Mouse (Mus musculus) thymus, postnatal 10 days (tissue): ENCODE data around the gene Slco2a1.

ENCODE experiments used
- DNase-seq, 2 experiments: peaks; one replicate each; pipeline ENCODE4 v3.0.0; 2021; ENCODE audit warnings: low spot score in 2 of 2

The Slco2a1 gene

DNA sequence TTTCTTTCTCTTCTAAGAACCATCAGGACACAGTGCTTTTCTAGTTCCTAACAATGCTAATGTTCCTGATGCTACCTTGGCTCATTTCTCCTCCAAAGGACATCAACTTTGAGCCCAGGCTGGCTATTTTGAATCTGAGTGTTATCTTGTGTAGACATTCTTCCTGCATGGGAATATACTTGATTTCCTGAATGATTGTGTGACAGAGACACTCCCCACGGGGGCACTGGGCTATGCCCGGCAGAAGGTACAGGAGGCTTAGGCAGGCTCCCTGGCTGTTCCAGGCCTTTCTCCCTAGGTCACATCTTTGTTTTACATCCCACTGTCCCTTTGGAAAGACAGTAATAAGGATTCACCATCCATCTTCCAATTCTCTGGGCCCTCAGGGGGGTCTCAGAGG, 49.8 kb downstream of the Slco2a1 start:
- no peak for DNase-seq

DNA sequence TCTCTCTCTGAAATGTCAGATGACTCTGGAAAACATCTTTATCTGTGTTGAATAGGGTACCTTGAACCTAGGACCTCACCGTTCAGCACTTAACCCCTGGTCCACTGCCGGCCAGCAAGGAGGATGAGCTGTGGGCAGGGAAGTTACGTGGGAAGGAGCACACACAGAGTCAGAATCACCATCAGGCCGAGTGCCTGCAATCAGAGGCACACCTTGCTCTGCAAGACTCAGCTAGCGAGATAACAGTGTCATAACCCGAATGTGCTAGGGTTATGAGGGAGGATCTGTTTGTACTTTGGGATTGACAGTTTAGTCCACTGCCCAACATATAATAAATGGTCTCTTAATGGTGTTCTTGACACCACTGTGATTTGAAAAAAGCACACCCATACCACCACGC, 50.2 kb downstream of the Slco2a1 start:
- no peak for DNase-seq

DNA sequence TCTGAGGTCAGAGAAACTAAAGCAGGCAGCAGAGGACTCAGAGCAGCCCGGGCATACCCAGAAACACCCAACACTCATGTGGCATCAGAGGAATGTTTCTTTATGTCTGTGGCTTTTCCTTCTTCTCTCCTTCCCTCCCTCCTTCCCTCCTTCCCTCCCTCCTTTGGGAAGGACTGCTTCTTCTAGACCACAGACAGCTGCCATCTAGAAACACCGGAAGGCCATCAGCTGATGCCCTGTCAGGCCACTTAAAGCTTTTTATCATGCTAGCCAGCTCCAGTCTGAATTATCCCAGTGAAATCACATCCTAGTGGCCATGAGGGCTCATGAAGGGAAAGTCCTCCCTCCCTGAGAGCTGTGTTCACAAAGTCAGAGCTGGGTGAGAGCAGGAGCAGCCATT, 52.1 kb downstream of the Slco2a1 start:
- no peak for DNase-seq

- no peak for DNase-seq
Observed at GRCm38 (mm10) chr9:103045406-103045805, 56.9 kb downstream of the Slco2a1 start.

- DNase-seq: no peak
Observed at GRCm38 (mm10) chr9:103049049-103049511, 60.6 kb downstream of the Slco2a1 start.

DNA sequence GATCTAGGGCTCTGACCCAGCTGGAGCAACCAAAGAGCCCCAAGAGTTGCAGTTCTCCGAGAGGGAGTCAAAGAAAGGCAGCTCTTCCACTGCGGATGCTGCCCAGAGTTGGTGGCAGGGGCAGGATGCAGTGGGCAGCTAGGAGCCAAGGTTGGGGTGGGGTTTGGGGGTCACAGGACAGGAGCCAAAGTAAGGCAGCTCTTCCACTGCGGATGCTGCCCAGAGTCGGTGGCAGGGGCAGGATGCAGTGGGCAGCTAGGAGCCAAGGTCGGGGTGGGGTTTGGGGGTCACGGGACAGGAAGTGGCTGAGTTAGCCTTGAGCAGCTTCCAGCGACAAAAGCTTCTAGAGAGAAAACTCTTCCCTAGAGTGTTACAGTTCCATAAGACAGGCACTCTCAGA, 65.3 kb downstream of the Slco2a1 start:
- DNase-seq: no peak

GRCm38 (mm10) chr9:103055061-103055460, 66.5 kb downstream of the Slco2a1 start:
- DNase-seq: no peak

GRCm38 (mm10) chr9:103056164-103056563, 67.7 kb downstream of the Slco2a1 start:
- no peak for DNase-seq

GRCm38 (mm10) chr9:103060551-103060950, 72.0 kb downstream of the Slco2a1 start:
- no peak for DNase-seq

DNA sequence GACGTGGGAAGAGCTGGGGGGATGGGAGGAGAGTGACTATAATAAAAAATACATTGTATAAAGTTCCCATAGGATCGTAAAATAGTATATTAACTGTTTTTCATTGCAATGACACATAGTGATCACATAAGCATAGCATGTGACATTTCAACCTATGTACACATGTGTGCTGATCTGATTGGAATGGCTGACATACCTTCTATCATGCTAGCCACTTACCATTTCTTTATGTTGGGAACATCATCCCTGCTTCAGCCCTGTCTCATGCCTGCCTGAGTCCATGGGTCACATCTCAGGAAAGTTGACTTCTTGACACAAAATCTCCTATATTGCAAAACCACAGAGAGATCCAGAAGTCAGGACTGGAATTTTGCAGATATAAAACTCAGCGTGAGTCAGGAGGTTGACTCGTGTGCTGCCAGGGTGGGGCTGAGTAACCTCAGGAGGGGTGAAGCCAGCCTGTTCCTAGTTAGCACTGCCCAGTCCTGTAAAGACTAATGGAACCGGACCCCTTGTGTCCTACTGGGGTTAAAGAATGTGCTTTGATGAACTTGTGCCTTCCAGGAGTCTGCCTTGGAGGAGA, 73.0 kb downstream of the Slco2a1 start:
- DNase-seq: no peak

- no peak for DNase-seq
Observed at GRCm38 (mm10) chr9:103063591-103063990, 75.1 kb downstream of the Slco2a1 start.

DNA sequence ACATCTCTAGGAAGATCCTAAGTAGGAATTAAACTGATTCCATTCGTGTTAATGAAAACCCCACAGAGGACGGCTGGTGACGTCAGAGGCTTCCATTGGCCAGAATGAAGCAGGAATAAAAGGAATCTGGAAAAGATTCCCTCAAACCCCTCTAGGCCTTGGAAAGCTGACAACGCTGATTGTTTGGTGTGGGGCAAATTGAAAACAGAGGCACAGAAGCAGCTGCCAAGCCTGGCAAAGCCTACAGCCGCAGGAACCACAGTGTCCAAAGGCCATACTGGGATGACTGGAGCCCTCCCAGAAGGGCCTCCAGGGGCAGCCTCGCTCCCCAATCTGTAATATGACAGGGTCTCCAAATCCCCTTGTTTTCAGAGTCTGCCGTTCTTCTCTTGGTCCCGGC, 78.3 kb downstream of the Slco2a1 start:
- DNase-seq: no peak

- DNase-seq: no peak
Observed at GRCm38 (mm10) chr9:103067651-103068050, 79.1 kb downstream of the Slco2a1 start.

DNA sequence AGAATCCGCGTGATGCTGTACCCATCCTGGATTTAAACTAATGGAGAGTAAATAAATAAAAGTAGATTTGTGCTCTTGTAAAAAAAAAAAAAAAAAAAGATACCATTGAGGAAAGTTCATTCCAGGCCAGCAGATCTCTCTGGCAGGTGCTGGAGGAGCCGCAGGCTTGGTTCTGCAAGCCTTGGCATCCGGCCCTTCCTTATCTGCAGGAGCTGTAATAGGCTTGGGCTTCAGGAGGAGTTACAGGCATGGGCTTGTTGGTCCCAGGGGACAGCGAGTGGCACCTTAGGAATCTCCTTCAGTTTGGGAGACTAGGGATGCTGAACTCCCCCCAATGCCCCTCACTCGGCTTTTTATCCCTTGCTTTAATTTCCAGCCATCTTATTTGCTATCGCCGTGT, 80.3 kb downstream of the Slco2a1 start:
- no peak for DNase-seq

DNA sequence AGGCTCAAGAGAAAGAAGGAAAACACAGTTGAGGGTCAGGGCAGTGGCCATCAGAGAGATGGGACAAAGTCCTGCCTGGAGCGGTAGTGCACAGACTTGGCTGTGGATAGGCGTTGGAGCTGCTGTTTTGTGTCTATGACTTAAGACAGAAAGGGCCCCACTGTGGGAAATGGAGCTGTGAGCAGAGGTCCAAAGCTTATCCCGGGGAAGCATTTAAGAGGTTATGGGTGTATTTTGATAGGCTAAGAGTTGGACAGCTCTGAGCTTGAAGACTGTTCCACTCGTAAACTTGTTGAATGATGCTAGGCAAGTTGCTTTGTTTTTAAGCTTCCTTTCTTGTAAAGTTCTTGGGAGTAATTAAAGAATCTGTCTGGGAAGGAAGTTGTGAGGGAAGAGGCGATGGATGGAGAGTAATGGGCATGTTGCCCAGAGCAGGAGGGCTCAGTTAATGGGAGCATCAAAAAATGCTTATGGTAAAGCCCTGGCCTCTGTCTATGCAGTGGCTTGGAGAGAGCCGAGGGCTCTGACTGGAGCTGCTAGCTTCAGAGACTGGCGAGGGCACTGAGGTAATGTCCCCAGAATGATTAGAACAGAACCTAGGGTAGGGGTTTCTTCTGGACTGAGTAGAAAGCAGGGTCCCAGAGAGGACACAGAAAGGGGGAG, 83.2 kb downstream of the Slco2a1 start:
- DNase-seq: no peak

GRCm38 (mm10) chr9:103072204-103072599, 83.7 kb downstream of the Slco2a1 start:
- no peak for DNase-seq

DNA sequence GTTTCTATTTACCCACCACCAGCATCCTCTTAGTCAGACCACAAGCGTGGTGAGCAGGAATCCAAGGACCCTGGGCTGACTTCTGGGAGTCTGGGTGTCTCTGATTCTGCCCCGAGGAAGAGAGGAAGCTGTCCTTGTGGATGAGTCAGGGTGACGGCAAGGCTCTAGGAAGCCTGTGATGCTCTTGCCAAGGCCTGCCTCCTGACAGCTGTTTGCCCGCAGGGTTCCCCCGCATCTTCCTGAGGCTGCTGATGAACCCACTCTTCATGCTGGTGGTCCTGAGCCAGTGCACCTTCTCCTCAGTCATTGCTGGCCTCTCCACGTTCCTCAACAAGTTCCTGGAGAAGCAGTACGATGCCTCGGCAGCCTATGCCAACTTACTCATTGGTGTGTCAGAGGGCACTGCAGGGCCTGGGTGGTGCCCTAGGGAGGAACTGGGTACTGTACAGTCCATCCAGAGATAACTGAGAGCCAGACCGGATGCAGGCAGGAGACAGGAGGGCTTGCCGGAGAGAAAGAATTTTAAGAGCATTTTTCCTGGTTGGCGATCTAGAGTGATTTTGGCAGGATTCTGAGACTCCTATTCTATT, 84.5 kb downstream of the Slco2a1 start:
- DNase-seq: no peak

DNA sequence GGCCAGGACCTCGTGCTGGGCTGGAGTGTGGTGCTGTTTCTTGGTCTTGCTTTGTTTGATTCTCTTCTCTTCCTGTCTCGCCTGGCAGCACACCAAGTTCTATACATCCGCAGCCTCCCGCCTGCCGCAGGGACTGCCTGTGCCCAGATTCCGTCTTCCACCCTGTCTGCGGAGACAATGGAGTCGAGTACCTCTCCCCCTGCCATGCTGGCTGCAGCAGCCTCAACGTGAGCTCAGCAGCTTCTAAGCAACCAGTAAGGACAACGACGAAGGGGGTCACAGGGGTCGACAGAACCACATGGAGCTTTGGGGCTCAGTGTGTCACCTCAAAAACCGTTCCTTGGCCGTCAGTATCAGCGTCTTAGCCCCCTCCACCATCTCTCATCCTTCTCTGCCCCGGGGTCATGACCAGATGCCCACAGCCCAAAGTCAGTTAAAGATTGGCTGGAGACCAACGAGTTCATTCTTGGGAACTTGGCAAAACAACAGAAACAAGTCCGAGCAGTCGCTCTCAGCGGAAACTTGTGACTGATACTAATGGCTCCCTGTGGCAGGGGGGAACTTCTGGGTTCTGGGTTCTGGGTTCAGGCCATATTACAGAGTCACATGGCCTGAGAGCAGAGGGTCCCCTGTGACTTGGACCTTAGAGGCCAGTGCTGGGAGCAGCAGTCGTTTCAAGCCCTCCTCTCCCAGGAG, 88.5 kb downstream of the Slco2a1 start:
- DNase-seq: no peak

- no peak for DNase-seq
Observed at GRCm38 (mm10) chr9:103078194-103078691, 89.7 kb downstream of the Slco2a1 start.

- DNase-seq: no peak
Observed at GRCm38 (mm10) chr9:103080211-103080610, 91.7 kb downstream of the Slco2a1 start.

DNA sequence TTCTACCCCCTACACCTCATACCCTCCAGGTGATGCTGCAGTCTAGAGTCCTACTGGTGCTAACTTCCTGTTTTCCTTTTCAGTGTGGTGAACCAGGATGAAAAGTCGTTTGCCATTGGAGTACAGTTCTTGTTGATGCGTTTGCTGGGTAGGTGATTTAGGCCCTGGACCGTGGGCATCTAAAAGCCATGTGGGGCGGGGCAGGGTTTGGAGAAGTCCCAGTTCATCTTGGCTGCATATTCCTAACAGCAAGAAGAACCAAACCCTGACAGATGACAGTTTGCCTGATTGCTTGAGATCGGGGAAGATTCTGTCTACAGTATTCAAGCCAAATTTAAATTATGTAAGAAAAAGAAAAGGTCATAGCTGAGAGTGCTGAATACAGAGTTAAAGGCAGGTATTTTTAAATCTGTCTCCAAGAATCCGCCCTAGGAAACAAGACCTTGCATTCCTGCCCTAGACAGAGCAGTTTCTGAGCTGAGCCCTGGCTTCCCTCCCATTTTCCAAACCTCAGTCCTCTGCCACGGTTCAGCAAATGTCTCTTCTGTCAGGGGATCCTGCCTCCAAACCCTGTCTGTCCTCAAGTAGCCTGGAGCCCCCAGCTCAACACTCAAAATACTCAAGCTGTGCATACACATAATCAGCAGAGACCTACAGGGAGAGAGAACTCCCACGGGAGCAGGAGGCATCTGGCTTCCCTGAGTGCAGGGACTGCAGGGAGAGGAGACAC, 93.9 kb downstream of the Slco2a1 start:
- DNase-seq: no peak

GRCm38 (mm10) chr9:103083405-103083804, 94.9 kb downstream of the Slco2a1 start:
- no peak for DNase-seq
